Mouse (Mus musculus): Measurements from ENCODE around the gene Fam234b. TPM values are rescaled to one million over a fixed set of nuclear protein-coding genes. Genes with fewer than 3 reads are reported as not detected.

The Fam234b gene
- polyA plus RNA-seq, 1 experiment from 2014 or later, result 112 TPM

DNA sequence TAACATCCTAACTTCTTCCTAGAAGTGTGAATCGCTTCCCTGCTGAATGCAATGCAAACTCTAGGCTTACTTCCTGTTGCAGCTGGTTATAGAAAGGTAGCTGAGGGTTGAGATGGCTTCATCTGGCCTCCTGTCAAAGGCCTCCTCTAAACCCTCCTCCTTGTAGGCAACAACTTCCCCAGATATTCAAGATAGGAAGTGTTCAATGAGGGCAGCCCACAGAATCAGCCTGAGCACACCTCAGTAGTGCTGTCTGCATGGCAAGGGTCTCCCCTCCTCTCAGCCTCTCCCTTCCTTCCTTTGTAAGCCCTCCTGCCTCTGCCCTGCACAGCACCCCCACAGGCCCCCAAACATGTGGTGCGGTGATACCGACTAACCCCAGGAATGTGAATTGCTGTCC, 38.0 kb downstream of the Fam234b start:
- H3K27ac ChIP-seq (replicated peaks), result no peak overlapping the region
- 94% methylated on average over 3 of the region's 3 CpGs for WGBS
- H3K4me1 ChIP-seq (replicated peaks), result no peaks in the 10 kb centered on the region
- peaks cover 26% of the 10 kb centered on the region for H3K36me3 ChIP-seq
- no peak overlapping the region for H3K9ac ChIP-seq
- H3K9me3 ChIP-seq, result no peaks in the 10 kb centered on the region
- H3K4me2 ChIP-seq, result no peak overlapping the region
- no peak overlapping the region for H3K4me3 ChIP-seq
- no peak for ATAC-seq (ENCODE audit: low FRiP score, low read depth)
- no peaks in the 10 kb centered on the region for H3K27me3 ChIP-seq

DNA sequence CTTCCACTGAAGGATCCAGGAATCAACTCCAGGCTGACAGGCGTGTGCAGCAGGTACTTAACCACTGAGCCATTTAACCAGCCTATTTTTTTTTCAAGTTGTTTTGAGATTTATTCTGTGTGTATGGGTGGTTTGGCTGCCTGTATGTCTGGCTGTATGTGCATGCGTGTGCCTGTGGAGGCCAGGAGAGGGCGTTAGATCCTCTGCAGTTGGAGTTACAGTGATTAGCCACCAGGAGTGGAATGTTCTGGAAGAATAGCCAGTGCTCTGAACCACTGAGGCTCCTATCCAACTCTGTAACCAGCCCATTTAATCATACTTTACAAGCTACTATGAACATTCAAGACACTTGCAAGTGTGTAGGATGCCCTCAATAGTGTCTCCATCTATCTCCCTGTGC, 38.8 kb downstream of the Fam234b start:
- no peaks in the 10 kb centered on the region for H3K9me3 ChIP-seq
- 93% methylated on average over 3 of the region's 3 CpGs for WGBS
- H3K27ac ChIP-seq (replicated peaks), result no peak overlapping the region
- H3K4me1 ChIP-seq (replicated peaks), result no peaks in the 10 kb centered on the region
- H3K36me3 ChIP-seq, result peaks cover 24% of the 10 kb centered on the region
- H3K4me2 ChIP-seq, result no peak overlapping the region
- no peak overlapping the region for H3K4me3 ChIP-seq
- no peak for ATAC-seq (ENCODE audit: low FRiP score, low read depth)
- no peak overlapping the region for H3K9ac ChIP-seq
- H3K27me3 ChIP-seq, result no peaks in the 10 kb centered on the region

DNA sequence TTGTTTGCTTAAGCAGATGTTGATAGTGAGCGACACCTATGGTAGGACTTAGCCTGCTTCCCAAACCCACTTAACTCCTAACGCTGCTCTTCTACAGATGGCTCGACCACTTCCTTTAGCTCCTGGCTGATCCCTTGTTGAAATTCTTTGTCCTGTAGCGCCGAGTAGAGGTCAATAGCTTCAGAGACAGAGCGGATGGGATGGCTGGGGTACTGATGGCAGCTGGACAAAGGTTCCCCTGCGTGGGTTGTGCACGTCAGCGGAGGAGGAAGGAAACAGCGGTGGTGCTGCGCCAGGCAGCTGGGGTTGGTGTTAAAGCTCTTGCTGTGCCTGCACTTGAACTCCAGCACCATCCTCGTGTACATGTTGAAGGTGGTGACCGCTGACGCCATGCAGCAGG, 39.5 kb downstream of the Fam234b start:
- no peak for ATAC-seq (ENCODE audit: low FRiP score, low read depth)
- WGBS, result 75% methylated on average over 14 of the region's 14 CpGs
- no peaks in the 10 kb centered on the region for H3K27me3 ChIP-seq
- H3K9me3 ChIP-seq, result no peaks in the 10 kb centered on the region
- H3K4me1 ChIP-seq (replicated peaks), result no peaks in the 10 kb centered on the region
- H3K4me2 ChIP-seq, result no peak overlapping the region
- H3K4me3 ChIP-seq, result no peak overlapping the region
- H3K9ac ChIP-seq, result no peak overlapping the region
- no peak overlapping the region for H3K27ac ChIP-seq (replicated peaks)
- peaks cover 16% of the 10 kb centered on the region for H3K36me3 ChIP-seq

DNA sequence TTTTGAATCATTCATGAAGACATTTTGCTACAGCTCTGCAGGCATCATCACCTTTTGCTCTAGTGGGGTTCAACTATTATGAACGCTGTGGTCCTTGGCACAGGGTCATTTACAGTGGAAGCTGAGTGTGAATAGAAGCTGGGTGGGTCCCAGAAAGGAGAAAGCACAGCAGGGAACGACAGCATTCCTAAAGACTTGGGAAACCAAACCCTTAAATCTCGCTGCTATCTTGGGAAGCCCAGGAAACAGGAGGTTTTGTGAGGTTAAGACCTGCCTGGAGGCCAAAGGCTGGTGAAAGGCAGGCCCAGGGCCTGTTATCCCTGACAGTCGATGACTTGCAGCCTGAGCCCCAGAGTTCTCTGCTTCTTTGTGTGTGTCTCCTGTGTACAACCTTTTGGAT, 40.4 kb downstream of the Fam234b start:
- 47% methylated on average over 4 of the region's 4 CpGs for whole genome bisulfite sequencing
- H3K4me1 ChIP-seq (replicated peaks), result no peaks in the 10 kb centered on the region
- peaks cover 13% of the 10 kb centered on the region for H3K36me3 ChIP-seq
- H3K4me2 ChIP-seq, result no peak overlapping the region
- no peak overlapping the region for H3K4me3 ChIP-seq
- no peaks in the 10 kb centered on the region for H3K9me3 ChIP-seq
- no peak overlapping the region for H3K27ac ChIP-seq (replicated peaks)
- no peak overlapping the region for H3K9ac ChIP-seq
- no peak for ATAC-seq (ENCODE audit: low FRiP score, low read depth)
- no peaks in the 10 kb centered on the region for H3K27me3 ChIP-seq

DNA sequence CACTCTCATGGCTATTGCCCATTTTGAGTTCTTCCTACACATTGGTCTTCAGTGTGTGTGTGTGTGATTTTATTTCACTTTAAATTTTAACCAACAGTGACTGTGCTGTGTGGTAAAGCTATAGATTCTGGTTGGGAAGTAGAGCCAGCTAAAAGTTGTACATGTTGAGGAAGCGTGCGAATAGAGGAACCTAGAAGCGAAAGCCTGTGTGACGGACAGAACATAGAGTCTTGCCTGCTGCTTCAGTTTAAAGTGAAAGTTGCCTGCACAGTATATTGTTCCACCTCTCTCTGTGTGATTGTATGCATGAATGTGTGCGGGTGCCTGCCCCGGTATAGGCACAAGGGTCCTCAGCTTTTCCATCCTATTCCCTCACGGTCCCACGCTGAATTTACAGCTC, 42.6 kb downstream of the Fam234b start:
- H3K9ac ChIP-seq, result no peak overlapping the region
- no peaks in the 10 kb centered on the region for H3K9me3 ChIP-seq
- no peak for ATAC-seq (ENCODE audit: low FRiP score, low read depth)
- H3K27ac ChIP-seq (replicated peaks), result no peak overlapping the region
- WGBS, result 95% methylated on average over 8 of the region's 8 CpGs
- H3K36me3 ChIP-seq, result peaks cover 3% of the 10 kb centered on the region
- H3K27me3 ChIP-seq, result no peaks in the 10 kb centered on the region
- H3K4me1 ChIP-seq (replicated peaks), result no peaks in the 10 kb centered on the region
- H3K4me2 ChIP-seq, result no peak overlapping the region
- no peak overlapping the region for H3K4me3 ChIP-seq

DNA sequence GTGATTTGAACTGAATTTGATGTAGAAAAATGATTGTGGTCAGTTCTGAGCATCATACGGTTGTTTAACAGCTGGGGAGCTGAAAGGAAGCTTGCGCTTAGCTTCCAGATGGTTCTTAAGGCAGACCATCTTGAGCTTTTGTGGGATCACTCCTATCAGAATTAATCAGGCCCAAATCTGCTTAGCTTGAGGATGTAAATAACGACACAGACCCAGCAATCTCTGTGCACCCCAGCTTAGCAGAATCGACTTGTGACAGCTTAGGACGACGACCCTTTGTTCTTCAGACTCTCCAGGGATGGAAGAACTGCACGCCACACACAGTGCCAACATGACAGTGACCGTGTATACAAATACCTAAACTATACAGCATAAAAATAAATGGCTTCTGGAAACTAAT, 47.8 kb downstream of the Fam234b start:
- 58% methylated on average over 8 of the region's 8 CpGs for WGBS
- Histone ChIP-seq H3K27me3 (no peaks in the 10 kb centered on the region), H3K27ac (replicated peaks) (no peak overlapping the region), H3K36me3 (no peaks in the 10 kb centered on the region), H3K9ac (no peak overlapping the region), H3K4me1 (replicated peaks) (peaks cover 7% of the 10 kb centered on the region), H3K4me2 (no peak overlapping the region), H3K9me3 (no peaks in the 10 kb centered on the region), H3K4me3 (no peak overlapping the region)
- no peak for ATAC-seq (ENCODE audit: low FRiP score, low read depth)

DNA sequence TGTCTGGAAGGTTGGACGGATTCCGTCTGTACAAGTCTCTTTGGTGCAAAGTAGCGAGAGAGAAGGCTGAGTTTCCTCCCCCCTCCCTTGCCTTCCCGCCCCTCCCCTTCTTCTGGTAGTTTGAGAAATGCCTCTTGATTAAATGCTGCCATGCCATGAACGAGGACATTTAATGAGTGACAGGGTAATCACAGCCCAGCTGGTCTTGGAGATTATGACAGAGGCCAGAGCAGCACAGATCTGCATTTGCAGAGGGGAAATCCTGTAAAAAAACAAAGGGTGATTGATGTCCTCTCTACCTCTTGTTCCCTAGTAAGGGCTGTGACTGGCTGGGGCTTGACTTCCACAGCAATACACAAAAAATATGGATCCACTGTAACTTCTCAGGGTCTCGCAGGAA, 50.1 kb downstream of the Fam234b start:
- no peaks in the 10 kb centered on the region for H3K27me3 ChIP-seq
- no peaks in the 10 kb centered on the region for H3K36me3 ChIP-seq
- H3K4me3 ChIP-seq, result no peak overlapping the region
- H3K4me2 ChIP-seq, result no peak overlapping the region
- H3K27ac ChIP-seq (replicated peaks), result no peak overlapping the region
- WGBS, result 60% methylated on average over 6 of the region's 6 CpGs
- ATAC-seq (ENCODE audit: low FRiP score, low read depth), result no peak
- H3K9ac ChIP-seq, result no peak overlapping the region
- peaks cover 26% of the 10 kb centered on the region for H3K4me1 ChIP-seq (replicated peaks)
- no peaks in the 10 kb centered on the region for H3K9me3 ChIP-seq

DNA sequence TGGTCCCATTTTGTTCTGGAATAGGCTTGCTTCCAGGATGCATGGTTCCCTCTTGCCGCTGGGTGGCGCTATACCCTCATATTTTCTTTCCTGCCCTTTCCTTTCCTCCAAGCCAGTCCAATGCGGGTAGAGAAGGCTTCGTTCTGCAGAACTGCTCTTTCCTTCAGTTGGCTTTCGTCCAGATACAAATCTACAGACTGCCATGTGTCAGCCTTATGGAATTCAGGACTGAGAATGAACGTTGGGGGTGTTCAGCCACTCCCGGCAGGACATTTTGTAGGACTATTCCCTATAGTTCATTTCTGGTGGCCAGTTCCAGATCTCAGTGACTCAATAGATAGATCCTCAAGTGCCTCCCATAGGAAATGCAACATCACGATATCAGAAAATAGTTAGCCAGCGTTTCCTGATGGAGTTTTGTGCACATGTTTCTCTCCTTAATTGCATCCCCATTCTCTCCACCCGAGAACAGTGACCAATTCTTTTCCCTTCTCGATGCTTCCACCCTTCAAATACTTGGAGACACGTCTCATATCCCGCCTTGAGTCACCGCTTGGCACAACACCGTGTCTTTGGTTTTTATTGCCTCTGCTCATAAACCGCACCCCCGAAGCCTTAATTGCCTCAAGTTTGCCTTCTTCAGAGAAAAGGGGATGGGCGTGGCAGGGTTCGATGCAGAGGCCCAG, 52.2 kb downstream of the Fam234b start:
- Histone ChIP-seq H3K4me3 (no peak overlapping the region), H3K27ac (replicated peaks) (no peak overlapping the region), H3K9ac (no peak overlapping the region), H3K9me3 (no peaks in the 10 kb centered on the region), H3K36me3 (no peaks in the 10 kb centered on the region), H3K27me3 (no peaks in the 10 kb centered on the region), H3K4me1 (replicated peaks) (peaks cover 28% of the 10 kb centered on the region), H3K4me2 (0 out of 2 replicates have a peak overlapping the region, but pooled peaks have one; percentile 11)
- 53% methylated on average over 19 of the region's 19 CpGs for whole genome bisulfite sequencing
- ATAC-seq (ENCODE audit: low FRiP score, low read depth), result peak; percentile 61; the same call in 1 of the 2 replicates

DNA sequence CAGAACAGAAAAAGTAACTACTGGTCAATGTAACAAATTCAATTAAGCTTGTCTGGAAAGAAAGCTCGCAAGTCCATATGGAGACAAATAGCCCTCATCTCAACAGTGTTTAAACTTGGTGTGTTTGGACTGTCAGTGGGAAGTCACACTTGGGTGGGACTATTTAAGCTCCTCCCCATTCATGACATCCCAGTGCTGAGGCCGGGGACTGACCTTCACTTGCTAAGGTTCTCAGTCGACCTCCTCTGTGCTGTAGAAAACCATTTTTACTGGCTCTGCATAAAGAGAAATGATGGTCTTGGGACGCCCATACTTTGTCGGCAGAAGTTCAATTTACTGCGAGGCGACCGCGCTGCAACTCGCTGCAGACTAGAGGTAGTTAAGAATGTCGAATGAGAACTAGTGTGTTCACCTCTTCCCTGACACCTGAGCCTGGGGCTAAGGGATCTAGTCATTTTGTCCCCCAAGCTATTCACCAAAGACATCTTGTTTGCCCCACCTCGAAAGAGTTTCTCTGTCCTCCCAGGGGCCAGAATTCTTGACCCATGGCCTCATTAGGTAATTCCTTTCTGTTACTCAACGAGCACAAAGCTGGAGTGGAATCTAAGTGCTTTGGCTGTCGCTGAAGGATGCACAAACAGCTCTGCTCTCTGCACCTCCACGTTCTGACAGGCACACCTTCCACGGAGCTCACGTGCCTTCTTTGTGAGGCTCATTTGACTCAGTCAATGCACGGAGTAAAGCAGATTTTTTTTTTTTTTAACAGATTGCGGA, 53.3 kb downstream of the Fam234b start:
- Histone ChIP-seq H3K27ac (replicated peaks) (no peak overlapping the region), H3K36me3 (no peaks in the 10 kb centered on the region), H3K27me3 (no peaks in the 10 kb centered on the region), H3K9me3 (no peaks in the 10 kb centered on the region), H3K9ac (no peak overlapping the region), H3K4me1 (replicated peaks) (peaks cover 28% of the 10 kb centered on the region), H3K4me3 (no peak overlapping the region), H3K4me2 (no peak overlapping the region)
- no peak for ATAC-seq (ENCODE audit: low FRiP score, low read depth)
- 63% methylated on average over 19 of the region's 19 CpGs for WGBS

DNA sequence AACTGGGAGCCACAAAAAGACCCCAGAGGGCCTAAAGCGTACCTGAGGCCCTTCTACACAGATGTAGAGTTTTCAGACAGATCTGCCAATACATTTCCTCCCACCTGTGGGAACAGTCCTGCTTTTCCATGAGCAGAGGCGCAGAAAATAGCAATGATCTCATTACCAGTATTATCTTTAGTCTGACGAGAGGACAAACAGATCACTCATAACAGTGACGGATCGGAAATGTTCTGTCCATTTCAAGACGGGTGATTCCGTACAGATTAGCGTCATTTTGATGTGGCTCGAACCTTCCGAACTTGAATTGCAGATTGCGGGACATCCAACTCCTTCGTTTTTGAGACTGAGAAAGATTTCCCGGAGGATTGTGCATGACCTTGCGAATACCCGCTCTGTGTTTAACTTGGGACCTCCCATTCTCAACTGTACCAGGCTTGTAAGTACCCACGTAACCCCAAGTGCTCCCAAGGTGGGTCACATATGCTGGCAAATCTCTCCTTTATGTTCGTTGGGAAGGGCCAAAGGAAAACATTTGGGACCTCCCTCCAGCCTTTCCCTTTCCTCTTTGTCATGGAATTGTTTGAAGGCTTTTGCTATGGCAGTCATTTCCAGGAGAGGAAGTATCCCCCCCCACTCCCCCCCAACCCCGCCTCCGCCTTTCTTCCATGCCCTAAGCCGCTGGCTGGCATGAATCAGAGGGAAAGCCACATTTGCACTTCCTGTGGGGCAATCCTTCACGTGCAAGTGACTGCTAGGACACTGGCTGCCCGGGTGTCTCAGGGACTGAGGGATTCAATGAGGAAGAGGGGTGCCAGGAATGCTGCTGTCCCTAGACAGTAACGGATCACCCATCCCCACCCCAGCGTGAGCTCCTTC, 54.3 kb downstream of the Fam234b start:
- Histone ChIP-seq H3K4me2 (peak overlapping the region; percentile 43), H3K27ac (replicated peaks) (peak overlapping the region; percentile 21; the same call in 1 of the 2 replicates), H3K4me1 (replicated peaks) (peaks cover 28% of the 10 kb centered on the region), H3K27me3 (no peaks in the 10 kb centered on the region), H3K9ac (no peak overlapping the region), H3K4me3 (no peak overlapping the region; the same call in 1 of the 2 replicates), H3K9me3 (no peaks in the 10 kb centered on the region), H3K36me3 (no peaks in the 10 kb centered on the region)
- ATAC-seq (ENCODE audit: low FRiP score, low read depth), result peak; percentile 43; the same call in 1 of the 2 replicates
- WGBS, result 44% methylated on average over 24 of the region's 24 CpGs

DNA sequence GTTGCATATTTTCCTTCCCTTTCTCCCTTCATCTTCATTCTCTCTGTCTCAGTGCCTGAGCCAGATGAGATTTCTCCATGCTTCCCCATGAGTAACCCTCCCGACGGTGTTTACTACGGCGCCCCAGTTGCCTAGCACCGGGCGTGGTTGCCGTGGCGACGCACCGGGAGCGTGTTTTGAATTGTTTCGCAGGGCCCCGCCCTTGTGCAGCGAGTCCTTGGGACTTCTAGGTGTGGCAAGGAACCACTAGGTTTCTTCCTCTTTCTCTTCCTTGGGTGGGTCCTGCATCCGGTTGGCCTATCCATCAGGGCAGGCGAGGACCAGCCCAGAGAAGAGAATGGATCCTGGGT, 54.9 kb downstream of the Fam234b start:
- Histone ChIP-seq H3K27me3 (no peaks in the 10 kb centered on the region), H3K4me3 (no peak overlapping the region; the same call in 1 of the 2 replicates), H3K9ac (no peak overlapping the region), H3K36me3 (no peaks in the 10 kb centered on the region), H3K4me2 (peak overlapping the region; percentile 43), H3K27ac (replicated peaks) (peak overlapping the region; percentile 21; the same call in 1 of the 2 replicates), H3K4me1 (replicated peaks) (peaks cover 28% of the 10 kb centered on the region), H3K9me3 (no peaks in the 10 kb centered on the region)
- ATAC-seq (ENCODE audit: low FRiP score, low read depth), result peak; percentile 85
- WGBS, result 5% methylated on average over 16 of the region's 16 CpGs

DNA sequence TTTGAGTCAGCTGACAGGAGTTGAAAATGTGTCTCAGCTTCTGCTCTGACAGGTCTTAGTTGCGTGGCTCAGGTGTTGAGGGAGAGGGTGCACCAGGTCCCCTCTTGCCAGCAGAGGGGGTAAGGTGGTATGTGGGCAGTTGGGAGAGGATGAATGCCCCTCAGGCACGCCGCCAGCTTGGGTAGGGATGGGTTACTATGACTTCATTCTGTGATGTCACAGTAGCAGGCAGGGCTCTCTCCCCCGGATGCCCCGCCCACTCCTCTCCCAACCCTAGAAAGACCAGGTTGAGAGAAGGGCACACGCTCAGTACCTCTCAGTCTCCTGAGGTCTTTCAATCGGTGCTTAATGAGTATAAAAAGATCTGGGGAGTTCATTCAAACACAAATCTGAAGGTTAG, 56.4 kb downstream of the Fam234b start, which contains the start of gene Gsg1:
Gene Gsg1 (minus strand): TSS at position 199 of the 400 bp plus-strand sequence.
- no peak within 1 kb of the TSS for H3K9ac ChIP-seq
- no peak within 1 kb of the TSS for H3K27ac ChIP-seq (replicated peaks)
- no peak for ATAC-seq (ENCODE audit: low FRiP score, low read depth)
- H3K4me2 ChIP-seq, result no peak within 1 kb of the TSS
- no peaks in the 10 kb centered on the region for H3K27me3 ChIP-seq
- H3K4me3 ChIP-seq, result no peak within 1 kb of the TSS
- peaks cover 28% of the 10 kb centered on the region for H3K4me1 ChIP-seq (replicated peaks)
- H3K36me3 ChIP-seq, result no peaks in the 10 kb centered on the region
- H3K9me3 ChIP-seq, result no peaks in the 10 kb centered on the region
- 86% methylated on average over 7 of the region's 7 CpGs for WGBS

All from hindbrain, embryonic 15.5 days (tissue).